ENCODE assay signal across 29 mouse cellular contexts in the genomic region with DNA sequence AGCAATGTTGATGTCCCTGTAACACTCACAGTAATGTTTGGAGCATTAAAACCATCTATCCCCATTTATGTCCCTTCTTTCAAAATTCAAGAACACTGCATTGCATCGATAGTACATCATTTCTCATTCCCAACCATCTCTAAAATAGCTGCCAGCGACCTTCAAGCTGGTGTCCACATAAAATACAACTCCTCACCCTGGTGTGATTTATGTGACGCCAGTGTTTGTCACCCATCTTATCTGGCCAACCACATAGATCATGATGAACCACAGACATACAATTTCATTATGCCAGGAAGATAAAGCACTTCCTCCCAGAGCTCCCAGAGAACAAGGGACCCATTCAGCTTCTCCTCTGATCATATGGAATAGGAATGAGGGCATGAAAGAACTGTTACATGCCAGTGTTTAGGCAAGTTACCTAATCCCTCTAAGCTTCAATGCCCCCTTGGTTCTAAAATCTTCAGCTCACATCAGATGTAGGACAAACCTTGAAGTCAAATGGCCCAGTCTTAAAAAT.
A peak's percentile ranks its signal among the peaks of the same experiment; 100 is the strongest.
DNase-seq lines count a peak whose midpoint lies in the region; TF ChIP-seq lines count a peak whose summit lies in the region.
"Had no signal": no experiment of that assay in that cellular context is flagged by ENCODE, and none has a peak within 500 bp of the region (broad histone marks: within the 10 kb centered on the region; RNA-seq: fewer than 3 reads in every experiment).

No protein-coding gene starts in this region.

- no peak overlapping the region for H3ac ChIP-seq in C2C12 (ENCODE audit: control insufficient read depth, insufficient read length, low read depth)

- H3K36me3 ChIP-seq in C2C12 (ENCODE audit: control insufficient read depth, insufficient read depth), result no peaks in the 10 kb centered on the region
- no peaks in the 10 kb centered on the region for H3K36me3 ChIP-seq in kidney, adult 2 months (ENCODE audit: control insufficient read depth, insufficient read depth, low read length)
- H3K36me3 ChIP-seq: embryonic facial prominence, embryonic 10.5 days; forebrain, embryonic 12.5 days; G1E; hindbrain, embryonic 13.5 days; liver, embryonic 13.5 days had no signal

- TF ChIP-seq CTCF in C2C12 (IDR thresholded peaks at IDR 0.05; ENCODE audit: control insufficient read depth, insufficient read depth, insufficient read length), result no peak
- no peak for TF ChIP-seq CTCF in brain, embryonic 14.5 days (IDR thresholded peaks at IDR 0.05; ENCODE audit: borderline replicate concordance, extremely low read depth, insufficient read depth, insufficient read length)
- TF ChIP-seq CTCF in kidney, adult 2 months (conservative IDR thresholded peaks at IDR 0.05; ENCODE audit: insufficient read depth, insufficient read length, low read depth, low read length), result no peak

- no peak for TF ChIP-seq POLR2A in brain, embryonic 14.5 days (IDR thresholded peaks at IDR 0.05; ENCODE audit: borderline replicate concordance, extremely low read depth, insufficient read depth, insufficient read length, poor library complexity, severe bottlenecking)
- TF ChIP-seq POLR2A in kidney, adult 2 months (IDR thresholded peaks at IDR 0.05; ENCODE audit: low read depth, low read length), result no peak

- H3K27me3 ChIP-seq in C2C12 (ENCODE audit: control insufficient read depth, insufficient read depth, insufficient read length), result no peaks in the 10 kb centered on the region
- H3K27me3 ChIP-seq in kidney, adult 2 months (replicated peaks; ENCODE audit: control insufficient read depth, insufficient read depth, low read length), result no peaks in the 10 kb centered on the region
- H3K27me3 ChIP-seq: embryonic facial prominence, embryonic 15.5 days; forebrain, embryonic 12.5 days; hindbrain, embryonic 13.5 days; limb, embryonic 15.5 days; liver, embryonic 13.5 days had no signal

- H3K79me2 ChIP-seq in C2C12 (ENCODE audit: control insufficient read depth, insufficient read depth), result no peaks in the 10 kb centered on the region

- no peak overlapping the region for H3K27ac ChIP-seq in kidney, adult 2 months (ENCODE audit: insufficient read depth, low read depth, low read length)
- H3K27ac ChIP-seq: embryonic facial prominence, embryonic 10.5 days; forebrain, embryonic 12.5 days; hindbrain, embryonic 13.5 days; limb, embryonic 10.5 days; limb, embryonic 15.5 days; liver, embryonic 13.5 days had no signal

- no peaks in the 10 kb centered on the region for H3K4me1 ChIP-seq in kidney, adult 2 months (ENCODE audit: control insufficient read depth, insufficient read depth, low read length)
- H3K4me1 ChIP-seq: embryonic facial prominence, embryonic 15.5 days; limb, embryonic 10.5 days; limb, embryonic 15.5 days; liver, embryonic 13.5 days; megakaryocyte, embryonic 14.5 days had no signal

- H3K79me3 ChIP-seq in C2C12 (ENCODE audit: low read depth), result no peaks in the 10 kb centered on the region

- peak; percentile 29 for DNase-seq in embryo, embryonic 10.5 days (ENCODE audit: low spot score)
- no peak for DNase-seq in embryo, embryonic 9.5 days (ENCODE audit: extremely low spot score)
- peak; percentile 72 for DNase-seq in 3T3-L1 (ENCODE audit: low read depth, low spot score)
- DNase-seq in brain, embryonic 14.5 days (ENCODE audit: low read depth), result peak; percentile 9
- no peak for DNase-seq in c-Kit-positive CD71-positive TER-119-positive erythroid progenitor cells, embryonic 14.5 days (ENCODE audit: low spot score)
- DNase-seq in kidney, adult 2 months, result no peak
- DNase-seq: cerebellum, adult 11 months; cerebellum, adult 9-10 months; cerebellum, postnatal 36 days; gastrocnemius, postnatal 14 days; heart, postnatal 4 days; kidney, adult 9 months; kidney, postnatal 10 days; layer of hippocampus, postnatal 36 days; liver, embryonic 13.5 days; lung, adult 18-20 months; lung, postnatal 4 days; midbrain, embryonic 14.5 days; right cerebral cortex, postnatal 14 days; thymus, postnatal 4 days had no signal

- no peak overlapping the region for H3K4me3 ChIP-seq in C2C12 (ENCODE audit: insufficient read depth, poor library complexity, severe bottlenecking)
- H3K4me3 ChIP-seq in kidney, adult 2 months (ENCODE audit: insufficient read depth, low read depth, low read length), result no peak overlapping the region
- H3K4me3 ChIP-seq: embryonic facial prominence, embryonic 10.5 days; embryonic facial prominence, embryonic 15.5 days; forebrain, embryonic 12.5 days; hindbrain, embryonic 13.5 days; limb, embryonic 10.5 days; limb, embryonic 15.5 days; liver, embryonic 13.5 days; megakaryocyte, embryonic 14.5 days had no signal

- WGBS in kidney, adult 2 months, result 68% methylated on average over 3 of the region's 3 CpGs

TF ChIP-seq in C2C12, 6 proteins besides CTCF, POLR2A, EP300 and RAD21:
- TF ChIP-seq MAX (IDR thresholded peaks at IDR 0.05) (no peak), FOSL1 (IDR thresholded peaks at IDR 0.05; ENCODE audit: insufficient read depth, low read length, poor library complexity, severe bottlenecking) (no peak), MYOD1 (IDR thresholded peaks at IDR 0.05; ENCODE audit: control insufficient read depth, insufficient read length, low read depth) (peak; percentile 48)

Comparison
In these comparisons a context has a peak if more than half of its experiments do, and no peak if none do; other contexts are left out.
1. DNase-seq: peak in embryo, embryonic 10.5 days (single experiment), 3T3-L1 (single experiment) and brain, embryonic 14.5 days (single experiment); none in embryo, embryonic 9.5 days (single experiment), c-Kit-positive CD71-positive TER-119-positive erythroid progenitor cells, embryonic 14.5 days (single experiment) and kidney, adult 2 months (single experiment).